Mouse (Mus musculus) heart, adult 2 months (tissue): ENCODE measurements at regions not wholly inside any gene's neighbourhood (a gene's known extent, or its start where the extent isn't known, plus 50 kb on each side); places are given as distances from the start of the nearest gene placed in this dataset.

ENCODE experiments used
- DNase-seq, 2 experiments: peaks; one replicate each; pipeline ENCODE4 v3.0.0; 2021
- H3K27ac ChIP-seq: fragments of 200-600 bp; 2 replicates; pipeline ENCODE4 v1.8.1; 2022
- H3K27me3 ChIP-seq: fragments of 200-500 bp; 2 replicates; pipeline ENCODE4 v1.6.1; 2012; ENCODE audit warnings: mild to moderate bottlenecking, low read length, inconsistent platforms, mixed read lengths; ENCODE audit not compliant: control insufficient read depth, insufficient read depth
- H3K36me3 ChIP-seq: fragments of 200-500 bp; 2 replicates; pipeline ENCODE4 v1.6.1; 2012; ENCODE audit warnings: low read length, inconsistent platforms; ENCODE audit not compliant: control insufficient read depth, insufficient read depth
- H3K4me1 ChIP-seq: fragments of 200-500 bp; 2 replicates; pipeline ENCODE4 v1.6.1; 2011; ENCODE audit warnings: low read length; ENCODE audit not compliant: control insufficient read depth, insufficient read depth
- H3K4me3 ChIP-seq: fragments of 200-600 bp; 2 replicates; pipeline ENCODE4 v1.8.1; 2022
- H3K79me2 ChIP-seq: fragments of 200-500 bp; replicated peaks from 2 replicates; pipeline ENCODE4 v1.6.1; 2012; ENCODE audit warnings: mild to moderate bottlenecking, inconsistent platforms, low read length, moderate library complexity, mixed read lengths; ENCODE audit not compliant: control insufficient read depth, insufficient read depth
- H3K9ac ChIP-seq: fragments of 200-500 bp; 2 replicates; pipeline ENCODE4 v1.6.1; 2012; ENCODE audit warnings: low read depth, mild to moderate bottlenecking, control low read depth, inconsistent platforms, low read length, mixed read lengths
- CTCF ChIP-seq: fragments of 200-600 bp; IDR thresholded peaks from 2 replicates; pipeline ENCODE4 v1.8.1; 2022; ENCODE audit warnings: antibody characterized with exemption, mild to moderate bottlenecking, moderate library complexity
- EP300 ChIP-seq: fragments of 200-500 bp; IDR thresholded peaks from 2 replicates; pipeline ENCODE4 v1.6.1; 2011; ENCODE audit warnings: low read depth, low read length, control low read depth; ENCODE audit not compliant: insufficient read depth
- POLR2A ChIP-seq: fragments of 200-500 bp; IDR thresholded peaks from 2 replicates; pipeline ENCODE4 v1.6.1; 2011; ENCODE audit warnings: mild to moderate bottlenecking, low read depth, low read length, control low read depth; ENCODE audit not compliant: insufficient read depth
- WGBS: fragments of 180-500 bp; shearing (Covaris S2); methylation state at CpG from one replicate; pipeline ENCODE4 v1.1.7; 2018; 5-methylcytosine and 5-hydroxymethylcytosine counted together
- intact Hi-C: fragments of 180-260 bp; cut with DNase I; formaldehyde crosslinking; loops from one replicate; pipeline ENCODE4 v1.15.1; 2025

DNA sequence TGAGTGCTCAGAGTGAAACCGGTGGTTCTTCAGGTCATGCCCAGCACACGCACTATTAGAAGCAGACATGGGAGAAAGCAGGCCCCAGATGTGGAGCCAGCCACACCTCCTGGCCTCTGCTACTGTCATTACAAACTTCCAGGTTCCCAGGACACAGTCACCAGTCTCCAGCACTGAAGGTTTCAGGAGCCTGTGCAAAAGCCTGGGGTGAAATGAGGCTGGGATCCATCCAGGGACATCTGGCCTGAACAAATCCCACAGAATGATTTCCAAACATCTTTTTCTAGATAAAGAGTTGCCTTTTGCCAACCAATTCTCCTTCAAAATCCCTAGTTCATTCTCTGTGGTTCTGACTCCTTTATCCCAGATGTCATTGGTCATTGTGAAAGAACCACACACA is 191.1 kb downstream of the Cxcl12 start:
- Histone ChIP-seq H3K27me3 (no peaks in the 10 kb centered on the region), H3K27ac (no peak overlapping the region), H3K36me3 (no peaks in the 10 kb centered on the region), H3K4me3 (no peak overlapping the region), H3K9ac (no peak overlapping the region), H3K79me2 (no peaks in the 10 kb centered on the region), H3K4me1 (peaks cover 8% of the 10 kb centered on the region)
- DNase-seq, result peak in 1 of 2 experiments; percentile 23
- intact Hi-C loops, result no loop called here
- WGBS, result 73% methylated on average over 2 of the region's 2 CpGs
- TF ChIP-seq POLR2A (no peak), EP300 (no peak), CTCF (no peak)

DNA sequence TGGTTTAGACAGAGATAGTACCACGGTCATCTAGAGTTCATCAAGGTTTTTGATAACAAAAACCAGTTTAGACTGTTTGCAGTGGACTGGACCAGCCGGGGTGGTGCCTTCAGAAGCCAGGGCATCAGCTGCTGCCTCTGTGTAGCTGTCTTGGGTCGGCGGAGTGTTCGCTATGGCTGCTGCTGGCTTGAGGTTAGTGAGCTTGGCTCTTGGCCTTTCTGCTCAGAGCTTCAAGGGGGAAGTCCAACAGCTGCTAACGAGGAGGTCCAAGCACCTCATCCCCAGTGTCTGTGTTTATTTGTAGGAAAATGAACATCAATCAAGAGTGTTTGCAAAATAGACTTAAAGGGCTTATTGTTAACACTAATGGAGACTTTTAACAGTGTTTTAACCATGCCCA is 198.2 kb downstream of the Cxcl12 start:
- no peak for DNase-seq
- 83% methylated on average over 6 of the region's 6 CpGs for WGBS

DNA sequence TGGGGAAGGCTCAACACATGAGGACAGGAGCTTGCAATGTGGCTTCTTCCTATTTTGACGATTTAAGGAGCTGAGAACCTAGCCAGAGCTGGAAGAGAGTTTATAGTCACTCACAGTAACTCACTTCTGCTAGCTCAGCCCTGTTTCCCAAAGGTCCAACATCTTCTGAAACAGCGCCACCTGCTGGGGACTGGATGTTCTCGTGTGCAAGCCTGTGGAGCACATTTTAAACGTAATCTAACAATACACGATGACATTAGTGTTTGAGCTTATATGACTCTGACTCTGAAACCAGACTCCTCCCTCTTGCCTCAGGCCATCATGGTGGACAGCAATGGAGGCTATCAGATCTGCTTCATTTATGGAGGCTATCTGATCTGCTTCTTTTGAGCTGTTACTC is 207.7 kb downstream of the Cxcl12 start:
- Histone ChIP-seq H3K27ac (no peak overlapping the region), H3K4me1 (no peaks in the 10 kb centered on the region; the same call in none of the 2 replicates), H3K27me3 (no peaks in the 10 kb centered on the region), H3K79me2 (no peaks in the 10 kb centered on the region), H3K4me3 (no peak overlapping the region), H3K36me3 (no peaks in the 10 kb centered on the region), H3K9ac (no peak overlapping the region)
- no peak for DNase-seq
- 94% methylated on average over 5 of the region's 5 CpGs for WGBS
- intact Hi-C loops, result no loop called here
- TF ChIP-seq POLR2A (no peak), CTCF (peak; percentile 52)

More for the DNA sequence above, 198.2 kb downstream of the Cxcl12 start:
- intact Hi-C loops, result no loop called here
- no peak overlapping the region for H3K27ac ChIP-seq
- H3K9ac ChIP-seq, result no peak overlapping the region
- H3K27me3 ChIP-seq, result no peaks in the 10 kb centered on the region
- H3K4me1 ChIP-seq, result no peaks in the 10 kb centered on the region
- TF ChIP-seq CTCF, result no peak
- H3K4me3 ChIP-seq, result no peak overlapping the region
- H3K36me3 ChIP-seq, result no peaks in the 10 kb centered on the region
- H3K79me2 ChIP-seq, result no peaks in the 10 kb centered on the region

DNA sequence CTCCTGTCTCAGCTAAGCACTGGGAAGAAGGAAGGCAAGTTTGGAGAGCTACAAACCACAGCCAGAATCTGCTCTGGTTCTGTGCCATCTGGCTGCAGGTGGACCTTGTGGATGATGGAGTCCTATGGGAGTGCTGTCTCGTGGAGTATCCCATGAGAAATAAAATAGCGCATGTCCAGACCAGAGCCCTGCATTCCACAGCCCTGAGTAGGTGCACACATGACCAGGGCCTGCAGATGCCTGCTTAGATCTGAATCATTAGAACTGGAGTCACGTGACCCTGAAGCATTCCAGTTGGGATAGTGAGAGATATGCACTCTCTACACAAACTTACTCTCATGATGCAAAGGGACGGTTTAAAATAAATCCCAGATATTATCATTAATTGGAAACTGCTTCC is 211.6 kb downstream of the Cxcl12 start:
- whole genome bisulfite sequencing, result 63% methylated on average over 4 of the region's 4 CpGs
- Histone ChIP-seq H3K79me2 (no peaks in the 10 kb centered on the region), H3K4me3 (no peak overlapping the region), H3K9ac (no peak overlapping the region), H3K36me3 (no peaks in the 10 kb centered on the region), H3K27ac (no peak overlapping the region), H3K27me3 (no peaks in the 10 kb centered on the region), H3K4me1 (no peaks in the 10 kb centered on the region; the same call in none of the 2 replicates)
- intact Hi-C loops, result no loop called here
- TF ChIP-seq CTCF, result no peak
- TF ChIP-seq POLR2A, result no peak
- TF ChIP-seq EP300, result no peak
- no peak for DNase-seq

DNA sequence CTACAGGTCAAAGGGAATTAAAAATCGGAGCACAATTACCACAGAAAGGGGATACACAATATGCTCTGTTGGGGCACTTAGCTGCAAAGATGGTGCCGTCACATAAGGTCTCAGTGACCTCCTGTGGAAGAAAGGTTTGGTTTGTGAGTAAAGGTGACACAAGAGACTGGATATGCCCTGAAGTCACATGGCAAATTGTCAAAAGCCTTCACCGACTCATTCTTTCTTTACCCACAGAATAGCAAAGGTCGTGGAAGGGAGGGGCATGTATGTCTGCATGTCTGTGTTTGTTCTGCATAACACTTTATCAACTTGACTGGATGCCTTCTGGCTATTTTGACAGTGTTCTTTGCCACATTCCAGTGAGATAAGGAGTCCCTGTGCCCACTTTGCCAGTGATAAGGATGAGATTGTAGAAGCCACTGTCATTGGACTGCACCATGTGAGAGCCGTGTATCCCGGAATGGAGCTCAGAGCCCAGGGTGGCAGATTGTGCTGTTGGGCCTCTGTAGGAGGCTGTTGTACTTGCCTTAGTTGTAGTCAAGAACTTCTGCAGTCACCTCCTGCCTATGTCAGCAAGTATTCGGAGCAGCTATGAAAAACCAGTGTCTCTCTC is 222.0 kb downstream of the Cxcl12 start:
- Histone ChIP-seq H3K4me1 (no peaks in the 10 kb centered on the region; the same call in 1 of the 2 replicates), H3K79me2 (no peaks in the 10 kb centered on the region), H3K9ac (no peak overlapping the region), H3K27ac (peak overlapping the region; percentile 47), H3K27me3 (no peaks in the 10 kb centered on the region), H3K36me3 (no peaks in the 10 kb centered on the region), H3K4me3 (no peak overlapping the region)
- intact Hi-C loops, result no loop called here
- DNase-seq, result peak in 1 of 2 experiments; percentile 44
- TF ChIP-seq EP300, result 0 out of 2 replicates have a peak, but pooled peaks have one; percentile 41
- TF ChIP-seq POLR2A, result no peak
- TF ChIP-seq CTCF, result no peak
- WGBS, result 58% methylated on average over 7 of the region's 7 CpGs

DNA sequence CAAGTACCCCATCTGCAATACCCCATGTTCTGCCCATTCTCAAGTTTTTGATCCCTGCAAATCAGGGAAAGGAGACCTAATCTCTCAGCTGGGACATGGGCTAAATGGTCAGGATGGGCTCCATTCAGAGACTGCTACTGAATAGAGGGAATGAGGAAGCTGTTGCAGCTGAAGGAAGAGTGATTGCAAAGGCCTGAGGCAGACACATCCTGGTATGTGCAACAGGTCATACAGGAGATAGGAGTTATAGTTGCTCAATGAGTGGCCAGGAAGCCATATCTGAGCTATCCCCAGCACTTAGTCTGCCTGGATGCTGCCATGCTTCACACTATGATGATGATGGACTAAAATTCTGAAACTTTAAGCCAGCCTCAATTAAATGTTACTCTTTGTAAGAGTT is 225.1 kb downstream of the Cxcl12 start:
- DNase-seq, result no peak
- TF ChIP-seq EP300 (no peak), POLR2A (no peak), CTCF (no peak)
- no peak overlapping the region for H3K9ac ChIP-seq
- no peaks in the 10 kb centered on the region; the same call in 1 of the 2 replicates for H3K4me1 ChIP-seq
- H3K27ac ChIP-seq, result no peak overlapping the region
- H3K79me2 ChIP-seq, result no peaks in the 10 kb centered on the region
- H3K36me3 ChIP-seq, result no peaks in the 10 kb centered on the region
- no peak overlapping the region for H3K4me3 ChIP-seq
- no peaks in the 10 kb centered on the region for H3K27me3 ChIP-seq
- intact Hi-C loops, result no loop called here
